Mouse (Mus musculus) kidney, postnatal 36 days (tissue): ENCODE data around the gene Ssbp3.

Source experiments
- DNase-seq, 2 experiments: peaks; one replicate each; pipeline ENCODE4 v3.0.0; 2021 to 2022; ENCODE audit warnings: mixed read lengths in 2 of 2

Gene Ssbp3

GRCm38 (mm10) chr4:106936041-106936440, 25.5 kb downstream of the Ssbp3 start:
- no peak for DNase-seq

DNA sequence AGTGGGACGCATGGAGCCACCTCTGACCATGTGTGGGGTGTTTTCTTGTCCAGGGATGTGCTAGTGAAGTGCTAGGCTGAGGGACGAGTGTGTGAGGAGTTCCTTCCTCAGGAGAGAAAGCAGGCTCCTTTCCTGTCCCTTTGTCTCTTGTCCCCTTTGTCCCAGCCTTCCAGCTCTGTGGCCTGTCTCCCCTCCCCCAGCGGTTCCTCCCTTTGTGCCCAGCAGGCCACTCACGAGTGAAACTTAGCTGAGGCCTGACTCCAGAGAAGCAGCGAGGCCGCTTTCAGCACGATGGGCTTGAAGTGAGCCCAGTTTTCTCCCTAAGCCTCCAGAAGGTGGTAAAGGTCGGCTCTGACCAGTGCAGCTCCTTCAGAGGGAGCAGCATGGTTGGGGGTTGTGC, 26.2 kb downstream of the Ssbp3 start:
- peak in 1 of 2 experiments; percentile 25 for DNase-seq

DNA sequence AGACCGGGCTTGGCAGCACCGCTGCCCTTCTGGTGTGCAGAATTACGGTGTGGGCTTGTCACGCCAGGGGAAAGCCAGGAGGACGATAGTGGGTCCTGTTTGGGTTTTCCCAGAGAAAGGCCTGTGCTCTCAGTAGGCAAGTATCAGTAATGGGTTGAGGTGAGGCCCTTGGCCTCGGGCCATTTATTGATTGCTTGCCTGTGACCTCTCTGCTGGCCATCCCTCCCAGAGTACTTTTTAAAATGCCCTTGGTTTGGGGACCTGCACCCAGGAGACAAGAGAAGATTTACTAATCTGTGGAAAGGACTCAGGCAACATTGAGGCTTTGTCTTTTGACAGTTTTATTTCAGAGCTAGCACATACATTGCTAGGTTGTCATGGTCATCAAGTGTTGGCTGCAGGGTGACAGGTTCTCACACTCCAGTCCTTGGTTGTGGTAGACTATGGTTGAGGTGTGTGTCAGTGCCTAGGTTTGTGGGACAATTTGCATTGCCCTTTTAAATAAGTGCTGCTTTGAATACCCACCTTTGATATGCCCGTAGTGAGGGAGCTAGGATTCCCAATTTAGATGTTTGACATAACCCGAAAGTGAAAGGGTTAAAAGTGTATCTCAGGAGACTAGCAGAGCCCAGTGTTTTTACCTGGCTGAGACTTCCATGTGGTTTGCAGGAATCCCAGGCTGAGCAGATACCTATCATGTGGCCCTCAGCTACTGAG, 28.2 kb downstream of the Ssbp3 start:
- no peak for DNase-seq

DNA sequence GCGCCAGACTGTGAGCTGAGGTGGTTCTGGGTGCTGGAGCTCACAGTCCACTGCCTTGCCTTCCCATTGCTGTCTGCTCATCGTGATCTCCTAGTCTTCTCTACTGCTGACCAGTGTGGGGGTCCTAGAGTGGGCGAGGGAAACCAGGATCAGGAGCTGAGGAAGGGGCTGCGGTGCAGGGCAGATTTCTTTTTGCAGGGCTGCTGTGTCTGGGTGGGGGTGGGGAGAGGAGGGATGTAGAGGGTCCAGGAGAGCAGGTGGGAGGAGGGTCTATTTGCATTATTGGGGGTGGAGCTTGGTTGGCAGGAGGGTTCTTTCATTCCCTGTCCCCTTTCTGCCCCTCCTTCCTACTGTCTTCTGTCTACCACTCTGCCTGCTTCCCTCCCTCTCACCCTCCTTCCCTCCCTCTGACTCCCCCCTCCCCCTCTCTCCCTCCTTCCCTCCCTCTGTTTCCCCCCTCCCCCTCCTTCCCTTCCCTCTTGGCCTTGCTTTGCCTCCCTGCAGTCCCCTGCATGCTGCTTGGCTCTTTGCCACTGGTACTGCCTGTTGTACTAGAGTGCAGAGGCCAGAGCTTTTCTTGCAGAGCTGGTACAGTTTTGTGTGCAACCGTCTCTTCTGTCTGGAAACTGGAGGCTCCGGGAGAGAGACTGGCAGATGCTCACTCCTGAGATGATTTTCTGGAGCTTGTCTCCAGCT, 28.9 kb downstream of the Ssbp3 start:
- peak; percentile 87 to 90 for DNase-seq

DNA sequence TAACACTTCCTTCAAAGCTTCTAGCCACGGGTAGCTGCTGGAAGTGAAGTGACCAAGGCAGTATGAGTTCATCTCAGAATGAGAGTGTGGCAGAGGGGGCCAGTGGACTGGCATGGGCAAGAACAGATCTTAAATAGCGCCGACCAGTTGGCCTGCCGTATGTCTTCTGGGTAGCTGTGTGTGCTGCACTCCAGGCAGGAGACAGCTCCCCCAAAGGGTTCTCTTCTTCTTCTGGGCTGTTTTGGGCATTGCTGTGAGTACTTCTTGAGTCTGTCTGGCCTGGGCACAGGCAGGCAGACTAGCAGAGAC, 29.4 kb downstream of the Ssbp3 start:
- no peak for DNase-seq

GRCm38 (mm10) chr4:106940945-106941344, 30.4 kb downstream of the Ssbp3 start:
- no peak for DNase-seq

DNA sequence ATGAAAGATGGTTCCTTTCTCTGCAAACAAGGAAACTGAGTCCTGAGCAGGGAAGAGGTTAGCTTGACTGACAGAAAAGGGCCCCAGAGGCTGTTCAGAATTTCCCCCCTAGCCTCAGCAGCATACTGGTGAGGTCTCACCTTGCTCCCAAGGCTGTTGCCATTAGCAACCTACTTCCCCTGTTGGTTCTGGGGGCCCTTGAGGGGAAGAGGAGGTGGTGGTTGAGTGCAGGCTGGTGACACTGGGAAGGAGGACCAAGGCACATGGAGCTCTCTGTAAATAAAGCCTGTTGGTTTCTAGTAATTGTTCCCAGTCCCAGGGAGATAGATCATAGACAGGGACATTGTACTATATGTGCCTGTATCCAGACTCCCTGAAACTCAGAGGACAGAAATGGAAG, 31.0 kb downstream of the Ssbp3 start:
- no peak for DNase-seq

DNA sequence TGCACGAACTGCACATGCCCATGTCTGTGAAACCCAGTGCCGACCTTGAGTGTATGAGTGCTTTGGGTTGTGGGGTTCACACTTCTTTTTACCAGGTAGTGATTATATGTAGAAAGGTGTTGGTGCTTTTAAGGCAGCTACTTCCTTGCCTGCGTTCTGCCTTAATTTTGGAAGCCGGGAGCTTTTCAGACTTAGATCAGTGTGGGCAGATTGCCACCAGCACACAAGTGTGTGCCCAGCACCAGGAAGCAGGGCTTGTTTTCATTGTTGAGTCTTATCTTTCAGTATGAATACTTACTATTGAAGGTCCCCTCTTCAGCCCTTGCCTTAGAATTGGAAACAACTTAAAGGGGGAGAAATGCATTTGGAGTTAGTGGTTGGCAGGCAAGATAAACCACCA, 32.0 kb downstream of the Ssbp3 start:
- no peak for DNase-seq

DNA sequence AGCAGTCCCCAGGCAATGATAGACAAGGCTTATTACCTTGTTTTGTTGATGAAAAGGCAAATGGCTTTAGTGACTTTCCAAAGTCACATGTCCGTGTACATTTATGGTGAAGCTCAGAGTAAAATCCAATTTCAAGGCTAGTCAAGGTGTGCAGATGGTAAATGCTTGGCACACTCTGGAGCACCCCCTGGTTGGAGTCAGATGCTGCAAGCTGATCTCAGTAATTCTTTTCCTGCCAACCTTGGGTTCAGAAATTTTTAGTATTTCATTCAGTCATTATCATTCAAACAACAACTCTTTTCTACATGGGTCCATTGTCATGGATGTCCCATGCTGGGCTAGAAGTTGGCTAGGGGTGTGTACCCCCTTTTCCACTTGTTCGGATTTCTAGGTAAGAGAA, 33.1 kb downstream of the Ssbp3 start:
- DNase-seq, result no peak

DNA sequence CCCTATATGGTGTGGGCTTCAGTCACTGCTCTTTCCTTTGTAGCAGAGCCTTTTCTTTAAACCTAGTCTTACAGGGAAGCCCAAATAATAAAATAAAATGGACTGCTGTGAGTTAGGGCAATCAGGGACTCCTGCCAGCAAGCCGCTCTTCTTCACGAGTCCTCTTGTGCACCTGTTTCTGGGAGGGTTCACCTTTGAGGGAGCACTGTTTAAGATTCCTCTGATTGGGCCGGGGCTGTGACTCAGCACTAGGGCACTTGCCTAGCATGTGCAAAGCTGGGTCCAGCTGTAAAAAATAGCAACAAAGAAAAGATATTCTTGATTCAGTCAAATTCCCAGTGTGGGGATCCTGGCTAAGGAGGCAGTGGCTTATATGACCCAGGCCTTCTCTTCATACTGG, 34.4 kb downstream of the Ssbp3 start:
- DNase-seq, result no peak

DNA sequence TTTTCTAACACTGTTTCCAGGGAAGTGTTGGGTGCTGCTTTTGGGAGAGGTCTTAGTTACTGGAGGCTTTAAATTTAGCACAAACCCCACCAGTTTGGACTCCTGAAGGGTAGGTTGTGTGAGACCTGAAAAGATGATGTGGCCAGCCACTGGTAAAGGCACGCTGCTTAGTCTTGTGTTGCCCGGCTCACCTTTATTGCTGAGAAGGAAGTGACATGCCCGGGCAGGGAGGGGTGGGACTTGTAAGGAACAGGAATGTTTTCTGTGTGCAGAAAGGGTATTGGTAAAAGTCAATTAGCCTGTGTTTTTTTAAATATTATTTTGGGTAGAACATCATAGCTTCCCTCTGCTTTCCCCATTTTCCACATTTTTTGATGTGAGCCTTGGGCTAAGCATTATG, 37.2 kb downstream of the Ssbp3 start:
- no peak for DNase-seq

DNA sequence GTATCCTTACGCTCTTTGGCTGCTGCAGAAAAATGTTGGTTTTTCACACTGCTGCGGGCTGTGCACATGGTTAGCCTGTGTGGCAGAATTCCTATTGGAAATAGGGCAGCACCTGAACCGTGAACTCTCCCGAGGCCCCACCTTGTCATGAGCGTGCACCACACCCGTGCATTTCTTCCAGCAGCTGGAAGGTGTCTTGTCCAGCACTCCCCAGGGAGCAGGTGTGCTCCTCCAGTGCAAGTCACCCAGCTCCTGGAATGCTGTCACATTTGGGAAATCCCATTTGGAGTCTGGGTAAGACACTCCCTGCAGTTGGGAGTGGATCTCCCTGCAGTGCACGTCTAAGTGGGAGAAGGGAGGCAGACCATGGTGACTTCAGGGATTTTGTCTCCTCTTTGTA, 38.0 kb downstream of the Ssbp3 start:
- no peak for DNase-seq

DNA sequence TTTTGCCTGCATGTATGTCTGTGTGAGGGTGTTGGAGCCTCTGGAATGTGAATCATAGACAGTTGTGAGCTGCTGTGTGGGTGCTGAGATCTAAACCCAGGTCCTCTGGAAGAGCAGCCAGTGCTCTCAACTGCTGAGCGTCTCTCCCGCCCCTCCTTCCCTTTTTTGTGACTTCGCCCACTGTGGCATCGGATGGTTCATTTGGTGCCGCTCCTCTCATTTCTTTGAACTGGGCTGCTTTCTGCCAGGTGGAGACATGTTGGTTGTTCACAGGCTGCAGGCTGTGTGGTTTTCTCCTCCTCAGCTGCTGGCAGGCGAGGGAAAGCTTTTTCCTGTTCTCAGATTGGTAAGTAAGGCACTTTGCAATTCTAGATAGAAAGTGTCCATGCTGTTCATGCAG, 38.7 kb downstream of the Ssbp3 start:
- DNase-seq, result no peak

- DNase-seq, result no peak
Measured at GRCm38 (mm10) chr4:106950801-106951200, 40.3 kb downstream of the Ssbp3 start.

- no peak for DNase-seq
Measured at GRCm38 (mm10) chr4:106951455-106951854, 41.0 kb downstream of the Ssbp3 start.

DNA sequence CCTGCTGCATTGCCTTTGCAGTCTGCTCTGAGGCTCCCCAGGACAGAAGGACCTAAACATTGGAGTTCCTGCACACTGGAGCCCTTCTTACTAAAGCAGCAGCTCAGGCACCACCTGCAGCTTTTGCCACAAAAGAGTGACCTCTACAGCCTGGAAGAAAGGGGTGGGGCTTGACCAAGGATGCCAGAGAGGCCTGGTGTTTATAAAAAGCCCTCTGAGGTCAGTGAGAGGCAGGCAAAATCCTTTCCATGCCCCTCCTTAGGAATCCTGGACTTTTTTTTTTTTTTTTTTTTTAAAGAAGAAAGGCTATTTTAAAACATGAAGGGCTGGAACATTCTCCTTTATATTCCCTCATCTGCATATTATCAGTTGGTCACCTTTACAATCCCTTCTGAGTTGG, 42.7 kb downstream of the Ssbp3 start:
- DNase-seq, result peak in 1 of 2 experiments; percentile 27

GRCm38 (mm10) chr4:106953760-106954159, 43.3 kb downstream of the Ssbp3 start:
- DNase-seq, result no peak

- DNase-seq, result no peak
Measured at GRCm38 (mm10) chr4:106955729-106956712, 45.5 kb downstream of the Ssbp3 start.

DNA sequence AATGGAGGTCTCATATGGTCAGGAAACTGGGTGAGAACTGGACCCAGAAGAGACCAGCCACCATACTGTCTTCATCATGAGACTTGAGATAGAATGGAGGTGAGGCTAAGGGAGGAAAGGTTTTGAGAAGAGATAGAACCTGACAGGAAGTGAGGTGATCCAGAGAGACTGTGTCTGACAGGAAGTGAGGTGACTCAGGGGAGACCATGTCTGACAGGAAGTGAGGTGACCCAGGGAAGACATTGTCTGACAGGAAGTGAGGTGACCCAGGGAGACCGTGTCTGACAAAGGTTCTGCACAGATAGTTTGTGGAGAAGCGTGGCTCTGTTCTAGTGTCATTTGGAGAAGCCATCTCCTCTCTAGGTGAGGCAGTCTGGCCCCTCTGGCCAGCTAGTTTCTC, 47.6 kb downstream of the Ssbp3 start:
- no peak for DNase-seq

DNA sequence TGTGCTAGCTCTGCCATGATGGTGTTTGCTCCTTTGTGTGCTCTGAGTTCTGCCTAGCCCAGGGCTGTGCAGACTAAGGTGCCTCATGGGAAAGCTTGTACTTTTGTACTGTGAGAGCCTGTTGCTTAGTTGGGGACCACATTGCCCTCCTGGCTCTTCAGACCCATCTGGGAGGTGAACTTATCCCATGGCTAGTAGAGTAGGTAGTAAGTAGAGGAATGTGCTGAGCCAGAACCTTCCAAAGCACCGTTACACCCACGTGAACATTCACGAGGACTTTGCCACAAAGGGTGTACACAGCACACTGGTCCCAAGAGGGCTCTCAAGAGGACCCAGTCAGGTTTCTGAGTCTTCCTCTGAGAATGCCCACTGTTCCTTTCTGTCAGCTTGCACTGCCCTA, 48.1 kb downstream of the Ssbp3 start:
- DNase-seq, result peak; percentile 67 to 74

DNA sequence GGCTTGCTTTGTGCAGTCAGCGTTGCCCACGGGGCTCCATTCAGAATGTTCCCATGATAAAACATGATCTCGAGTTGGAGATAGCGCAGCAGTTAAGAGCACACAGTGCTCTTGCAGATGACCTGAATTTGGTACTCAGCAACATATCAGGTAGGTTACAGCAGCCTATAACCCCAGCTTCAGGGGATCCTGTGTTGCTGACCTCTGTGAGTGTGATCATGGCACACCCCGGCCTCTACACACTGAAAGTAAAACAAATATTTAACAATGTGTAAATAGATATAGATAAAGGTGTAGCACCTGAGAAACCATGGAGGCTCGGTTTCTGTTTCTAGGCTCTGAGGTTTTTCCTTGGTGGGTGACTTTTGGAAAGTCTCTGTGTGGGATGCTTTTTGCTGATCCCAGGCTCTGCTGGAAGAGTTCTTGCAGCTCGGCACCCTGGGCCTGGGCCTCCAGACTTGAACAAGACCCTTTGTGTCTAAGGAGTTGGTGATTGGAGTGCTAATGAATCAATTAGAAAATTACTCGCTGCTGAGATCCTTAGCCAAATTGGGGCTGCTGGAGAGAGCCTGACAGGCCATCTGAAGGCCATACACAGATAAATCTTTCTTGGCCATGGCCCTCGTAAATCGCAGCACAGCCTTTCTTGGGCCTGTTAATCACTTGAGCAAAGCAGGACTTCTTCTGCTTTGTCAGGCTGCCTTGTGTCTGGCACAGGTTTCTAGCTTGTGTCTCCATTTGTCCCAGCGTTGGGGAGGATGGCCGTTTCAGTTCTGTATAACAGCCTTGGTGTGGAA, 49.2 kb downstream of the Ssbp3 start:
- no peak for DNase-seq

- DNase-seq, result no peak
Measured at GRCm38 (mm10) chr4:106960476-106960875, 50.0 kb downstream of the Ssbp3 start.

- DNase-seq, result no peak
Measured at GRCm38 (mm10) chr4:106961321-106961720, 50.8 kb downstream of the Ssbp3 start.
